Mouse (Mus musculus) cerebellum, adult 2 months (tissue): ENCODE results near the gene Syngr4. TPM values are rescaled to one million over a fixed set of nuclear protein-coding genes. Genes with fewer than 3 reads are reported as not detected.

ENCODE experiments used
- DNase-seq, 2 experiments: peaks; one replicate each; pipeline ENCODE4 v3.0.0; 2021
- H3K27ac ChIP-seq: fragments of 200-500 bp; 2 replicates; pipeline ENCODE4 v1.5.1; 2012; ENCODE audit warnings: low read length, control low read depth, inconsistent platforms; ENCODE audit not compliant: insufficient read depth
- H3K27me3 ChIP-seq: fragments of 200-500 bp; 2 replicates; pipeline ENCODE4 v1.6.1; 2012; ENCODE audit warnings: inconsistent platforms, mild to moderate bottlenecking, low read length, moderate library complexity; ENCODE audit not compliant: control insufficient read depth, insufficient read depth
- H3K4me1 ChIP-seq: fragments of 200-500 bp; 2 replicates; pipeline ENCODE4 v1.6.1; 2011; ENCODE audit warnings: low read length; ENCODE audit not compliant: control insufficient read depth, insufficient read depth
- H3K4me3 ChIP-seq: fragments of 200-500 bp; replicated peaks from 2 replicates; pipeline ENCODE3; 2011; ENCODE audit warnings: mild to moderate bottlenecking, low read depth, low read length, control low read depth; ENCODE audit not compliant: insufficient read depth
- CTCF ChIP-seq: fragments of 200-500 bp; IDR thresholded peaks from 2 replicates; pipeline ENCODE4 v1.5.1; 2011; ENCODE audit warnings: low read depth, mild to moderate bottlenecking, control low read depth, low read length, moderate library complexity, borderline replicate concordance; ENCODE audit not compliant: insufficient read depth
- POLR2A ChIP-seq: fragments of 200-500 bp; IDR thresholded peaks from 2 replicates; pipeline ENCODE4 v1.6.1; 2011; ENCODE audit warnings: low read length, control low read depth, borderline replicate concordance; ENCODE audit not compliant: insufficient read depth
- WGBS: fragments of 180-500 bp; shearing (Covaris S2); methylation state at CpG from one replicate; pipeline ENCODE4 v1.1.7; 2018; 5-methylcytosine and 5-hydroxymethylcytosine counted together
- polyA plus RNA-seq: library from polyadenylated mRNA; depleted of rRNA; stranded (reverse); fragments of >200 nt; gene quantifications from 2 replicates; pipeline ENCODE4 v1.2.3, GENCODE M21; 2012; rRNA removed

Syngr4 gene
- polyA plus RNA-seq, 1 experiment, result not detected

DNA sequence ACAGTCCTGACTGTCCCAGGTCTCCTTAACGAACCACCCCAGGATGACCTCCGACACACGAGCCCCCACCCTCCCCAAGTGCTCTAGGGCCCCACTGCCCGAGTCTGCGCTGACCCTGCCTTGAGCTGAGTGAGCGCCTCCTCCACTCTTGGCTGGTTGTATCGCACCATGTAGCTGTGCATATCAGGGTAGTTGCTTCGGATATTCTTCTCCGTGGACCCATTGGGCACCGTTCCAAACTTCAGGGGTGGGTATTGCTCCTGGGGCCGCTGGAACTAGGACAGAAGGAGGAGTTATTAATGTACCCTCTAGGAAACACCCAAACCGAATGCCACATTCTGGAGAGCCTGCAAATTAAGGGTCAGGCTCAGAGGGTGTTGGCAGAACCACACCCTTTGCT is 43.4 kb downstream of the Syngr4 start:
- H3K4me3 ChIP-seq, result no peak overlapping the region
- H3K27me3 ChIP-seq, result no peaks in the 10 kb centered on the region
- no peak overlapping the region for H3K27ac ChIP-seq
- H3K4me1 ChIP-seq, result peaks cover 3% of the 10 kb centered on the region
- DNase-seq, result no peak
- TF ChIP-seq POLR2A, result no peak
- WGBS, result 72% methylated on average over 12 of the region's 12 CpGs

DNA sequence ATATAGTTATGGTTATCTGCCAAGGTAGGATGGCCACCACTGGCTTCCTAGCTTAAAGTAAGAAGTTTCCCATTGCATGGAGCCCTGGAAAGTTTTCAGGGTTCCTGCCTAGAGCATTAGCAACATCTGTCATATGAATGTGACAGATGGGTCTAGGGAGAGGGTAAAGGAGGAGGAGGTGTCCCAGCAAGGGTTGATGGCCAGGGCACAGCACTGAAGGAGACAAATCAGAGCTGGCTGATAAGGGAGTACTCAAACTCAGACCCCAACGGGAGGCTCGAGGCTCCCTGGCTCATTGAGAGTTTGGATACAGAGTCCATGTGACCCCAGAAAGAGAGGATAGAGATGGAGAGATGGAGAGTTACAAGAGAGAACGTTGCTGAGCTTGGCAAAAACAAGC is 45.9 kb downstream of the Syngr4 start:
- WGBS, result 52% methylated on average over 3 of the region's 3 CpGs
- no peak overlapping the region for H3K4me3 ChIP-seq
- DNase-seq, result no peak
- H3K27me3 ChIP-seq, result no peaks in the 10 kb centered on the region
- H3K27ac ChIP-seq, result no peak overlapping the region
- H3K4me1 ChIP-seq, result no peaks in the 10 kb centered on the region
- no peak for TF ChIP-seq POLR2A
- TF ChIP-seq CTCF, result no peak

DNA sequence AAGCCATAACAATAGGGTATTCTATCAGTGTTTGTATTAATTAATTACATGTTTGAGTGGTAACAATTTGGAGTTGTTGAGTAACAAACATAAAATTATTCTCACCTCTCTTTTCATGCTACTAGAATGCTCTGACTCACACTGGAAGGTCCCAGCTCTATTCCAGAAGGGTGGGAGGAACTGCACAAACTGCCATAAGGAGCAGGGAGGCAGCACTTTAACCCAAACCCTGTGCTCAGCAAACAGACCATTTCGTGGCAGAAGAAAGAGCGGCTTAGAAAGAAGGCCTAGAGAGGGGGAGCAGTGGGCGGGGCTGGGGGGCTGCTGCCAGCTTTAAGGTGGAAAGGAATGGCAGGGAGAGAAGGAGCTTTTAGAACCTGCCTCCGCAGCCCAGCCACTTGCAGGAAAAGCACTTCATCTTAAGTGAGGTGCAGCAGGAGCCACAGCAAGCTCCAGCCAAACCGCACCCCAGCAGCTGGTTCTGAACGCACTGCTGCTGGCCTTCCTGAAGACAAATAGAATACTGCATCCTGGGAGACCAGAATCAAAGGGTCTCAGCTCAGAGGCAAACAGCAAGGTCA is 48.0 kb downstream of the Syngr4 start:
- Histone ChIP-seq H3K4me1 (no peaks in the 10 kb centered on the region), H3K27me3 (no peaks in the 10 kb centered on the region), H3K27ac (no peak overlapping the region), H3K4me3 (no peak overlapping the region)
- DNase-seq, result no peak
- 26% methylated on average over 6 of the region's 6 CpGs for WGBS
- TF ChIP-seq CTCF (no peak), POLR2A (no peak)

DNA sequence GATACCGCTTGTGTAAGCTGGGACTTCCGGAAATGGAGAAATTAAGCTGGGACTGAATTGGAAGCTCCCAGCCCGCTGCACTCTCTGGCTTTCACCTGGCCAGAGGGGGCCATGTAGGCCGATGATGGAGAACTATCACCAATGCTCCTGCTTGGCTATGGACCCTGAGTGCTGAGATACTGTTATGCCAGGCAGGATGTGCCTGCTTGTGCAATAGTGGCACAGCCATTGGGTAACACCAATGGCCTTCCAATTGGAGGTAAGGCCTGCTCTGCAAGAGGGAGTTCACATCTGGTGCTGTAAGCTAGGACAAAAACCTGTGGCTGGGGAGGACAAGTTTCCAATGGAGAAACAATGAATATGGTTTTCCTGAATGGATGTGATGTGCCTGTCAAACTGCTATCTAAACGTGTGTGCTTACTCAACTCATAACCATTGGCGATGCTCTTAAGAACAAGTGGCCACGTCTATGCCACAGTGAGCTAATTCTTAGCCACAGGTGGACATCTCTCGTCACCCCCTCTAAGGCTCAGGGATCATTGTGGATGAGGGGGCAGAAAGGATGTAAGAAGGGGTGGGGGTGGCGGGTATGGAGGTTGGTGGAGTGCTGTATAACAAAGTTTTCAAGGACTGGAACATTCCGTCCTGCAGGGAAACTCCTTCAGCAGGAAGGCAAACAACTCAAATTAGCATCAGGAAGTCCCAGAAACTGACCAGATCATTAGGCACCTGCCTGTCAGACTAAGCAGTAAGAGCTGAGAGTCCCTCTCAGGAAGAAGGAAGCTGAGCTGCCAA is 53.4 kb downstream of the Syngr4 start:
- WGBS, result 88% methylated on average over 10 of the region's 10 CpGs
- no peaks in the 10 kb centered on the region for H3K27me3 ChIP-seq
- H3K4me3 ChIP-seq, result no peak overlapping the region
- no peaks in the 10 kb centered on the region for H3K4me1 ChIP-seq
- no peak for TF ChIP-seq CTCF
- TF ChIP-seq POLR2A, result no peak
- DNase-seq, result no peak
- no peak overlapping the region for H3K27ac ChIP-seq

Other genes starting within 250 kb of the Syngr4 start
- gene Fut2, start 230.3 kb downstream of the Syngr4 start, polyA plus RNA-seq, result 1.4 and 1.7 TPM in 2 replicates
- gene Ntn5, start 212.7 kb downstream of the Syngr4 start, polyA plus RNA-seq, result 0.10 and 0.16 TPM in 2 replicates
- gene Sec1, start 202.3 kb downstream of the Syngr4 start, polyA plus RNA-seq, result 0.29 and 0.64 TPM in 2 replicates
- 164 and 166 TPM in 2 replicates for gene Car11, start 196.9 kb downstream of the Syngr4 start, polyA plus RNA-seq
- gene Dbp, start 191.6 kb downstream of the Syngr4 start, polyA plus RNA-seq, result 222 and 239 TPM in 2 replicates
- gene Rpl18, start 181.3 kb downstream of the Syngr4 start, polyA plus RNA-seq, result 350 and 359 TPM in 2 replicates
- 27.7 and 29.3 TPM in 2 replicates for gene Sphk2, start 178.7 kb downstream of the Syngr4 start, polyA plus RNA-seq
- 0.25 and 0.31 TPM in 2 replicates for gene Fam83e, start 175.5 kb downstream of the Syngr4 start, polyA plus RNA-seq
- gene Spaca4, start 170.9 kb downstream of the Syngr4 start, polyA plus RNA-seq, result not detected in 2 replicates
- 126 and 130 TPM in 2 replicates for gene Lmtk3, start 113.0 kb downstream of the Syngr4 start, polyA plus RNA-seq
- 10.6 and 10.8 TPM in 2 replicates for gene Sult2b1, start 112.0 kb downstream of the Syngr4 start, polyA plus RNA-seq
- 112 and 116 TPM in 2 replicates for gene Cyth2, start 82.1 kb downstream of the Syngr4 start, polyA plus RNA-seq
- gene Kcnj14, start 71.9 kb downstream of the Syngr4 start, polyA plus RNA-seq, result 6.0 and 7.3 TPM in 2 replicates
- gene Grwd1, start 65.8 kb downstream of the Syngr4 start, polyA plus RNA-seq, result 14.9 and 15.5 TPM in 2 replicates
- 99.9 and 106 TPM in 2 replicates for gene Kdelr1, start 23.9 kb downstream of the Syngr4 start, polyA plus RNA-seq
- 14.9 and 16.4 TPM in 2 replicates for gene Grin2d, start 18.3 kb downstream of the Syngr4 start, polyA plus RNA-seq
- gene Tmem143, start 227 bp upstream of the Syngr4 start, polyA plus RNA-seq, result 42.0 and 46.5 TPM in 2 replicates
- 5.4 and 6.5 TPM in 2 replicates for gene Emp3, start 24.7 kb upstream of the Syngr4 start, polyA plus RNA-seq
- gene Ccdc114, start 27.4 kb upstream of the Syngr4 start, polyA plus RNA-seq, result 3.4 and 5.1 TPM in 2 replicates
- 2.7 and 2.8 TPM in 2 replicates for gene Abcc6, start 133.6 kb upstream of the Syngr4 start, polyA plus RNA-seq
- gene Nomo1, start 137.0 kb upstream of the Syngr4 start, polyA plus RNA-seq, result 98.0 and 99.5 TPM in 2 replicates
- 42.8 and 47.5 TPM in 2 replicates for gene Kcnj11, start 204.1 kb upstream of the Syngr4 start, polyA plus RNA-seq